8 mouse cellular contexts compared by ENCODE assay signal in the genomic region with DNA sequence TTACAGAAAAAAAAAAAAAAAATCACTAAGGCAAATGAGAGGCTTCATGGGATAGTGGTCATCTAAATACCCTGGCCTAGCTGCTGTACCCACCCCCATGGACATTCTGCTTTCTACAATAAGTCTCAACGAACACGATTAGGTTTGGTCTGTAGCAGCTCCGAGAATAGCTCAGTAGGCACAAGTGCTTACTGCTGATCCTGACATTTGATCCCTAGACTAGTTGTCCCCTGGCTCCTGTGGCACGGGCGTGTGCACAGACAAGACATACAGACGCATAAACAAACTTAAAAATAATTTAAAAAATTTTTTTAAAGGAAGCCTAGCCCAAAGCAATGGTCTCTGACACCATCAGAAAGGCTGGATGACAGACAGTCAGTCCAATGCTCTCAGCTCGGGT. TPM values are rescaled to one million over a fixed set of nuclear protein-coding genes. Genes with fewer than 3 reads are reported as not detected.
DNase-seq lines count a peak whose midpoint lies in the region; ATAC-seq and TF ChIP-seq lines count a peak whose summit lies in the region.

No protein-coding gene starts in this region.

- H3K4me1 ChIP-seq in lung, embryonic 16.5 days (replicated peaks; ENCODE audit: control insufficient read depth, insufficient read depth, low read length), result peaks cover 4% of the 10 kb centered on the region
- no peaks in the 10 kb centered on the region for H3K4me1 ChIP-seq in embryonic fibroblast, embryonic 13.5 days (ENCODE audit: control insufficient read depth, insufficient read depth, low read length)
- H3K4me1 ChIP-seq in limb, embryonic 11.5 days (ENCODE audit: control insufficient read depth, insufficient read depth, low read length), result peaks cover 10% of the 10 kb centered on the region

- peak overlapping the region; percentile 86 for H3K27ac ChIP-seq in lung, embryonic 16.5 days (ENCODE audit: low read length)
- no peak overlapping the region for H3K27ac ChIP-seq in embryonic fibroblast, embryonic 13.5 days (ENCODE audit: insufficient read depth, low read length)
- peak overlapping the region; percentile 84; the same call in 1 of the 2 replicates for H3K27ac ChIP-seq in limb, embryonic 11.5 days (replicated peaks; ENCODE audit: low read depth, low read length)

- H3K36me3 ChIP-seq in lung, embryonic 16.5 days (ENCODE audit: control insufficient read depth, insufficient read depth, low read length), result no peaks in the 10 kb centered on the region
- H3K36me3 ChIP-seq in limb, embryonic 11.5 days (ENCODE audit: control insufficient read depth, insufficient read depth, low read length), result no peaks in the 10 kb centered on the region

- no peaks in the 10 kb centered on the region for H3K9me3 ChIP-seq in lung, embryonic 16.5 days (ENCODE audit: control insufficient read depth, low read length)
- H3K9me3 ChIP-seq in limb, embryonic 11.5 days (ENCODE audit: control insufficient read depth, low read length), result no peaks in the 10 kb centered on the region

- no peak for TF ChIP-seq CTCF in embryonic fibroblast, embryonic 13.5 days (IDR thresholded peaks at IDR 0.05; ENCODE audit: borderline replicate concordance, insufficient read depth, low read length)

- 8% methylated on average over 7 of the region's 7 CpGs for WGBS in lung, embryonic 16.5 days
- WGBS in limb, embryonic 11.5 days, result 3% methylated on average over 7 of the region's 7 CpGs

- peak overlapping the region; percentile 90 for H3K4me3 ChIP-seq in lung, embryonic 16.5 days (ENCODE audit: low read length)
- peak overlapping the region; percentile 76 for H3K4me3 ChIP-seq in embryonic fibroblast, embryonic 13.5 days (ENCODE audit: insufficient read depth, low read length)
- H3K4me3 ChIP-seq in limb, embryonic 11.5 days (ENCODE audit: low read depth, low read length), result peak overlapping the region; percentile 87

- no peak for DNase-seq in lung, postnatal 10 days
- no peak for DNase-seq in limb, embryonic 11.5 days (ENCODE audit: low spot score)
- DNase-seq in skeletal muscle tissue, adult 2 months (ENCODE audit: low read depth, low spot score), result peak; percentile 62
- no peak for DNase-seq in right cerebral cortex, postnatal 4 days
- DNase-seq in frontal cortex, adult 2 months (ENCODE audit: extremely low spot score in 1 of 2, low spot score in 1 of 2), result no peak
- no peak for DNase-seq in kidney, postnatal 36 days

- H3K27me3 ChIP-seq in lung, embryonic 16.5 days (ENCODE audit: control insufficient read depth, insufficient read depth, low read depth, low read length), result no peaks in the 10 kb centered on the region
- no peaks in the 10 kb centered on the region for H3K27me3 ChIP-seq in limb, embryonic 11.5 days (ENCODE audit: control insufficient read depth, insufficient read depth, low read length)

- peak overlapping the region; percentile 80 for H3K9ac ChIP-seq in lung, embryonic 16.5 days (ENCODE audit: low read length)
- H3K9ac ChIP-seq in limb, embryonic 11.5 days (ENCODE audit: low read length), result peak overlapping the region; percentile 91

- ATAC-seq in lung, embryonic 16.5 days (ENCODE audit: low read depth), result no peak; the same call in 1 of the 2 replicates
- peak; percentile 53; the same call in 1 of the 2 replicates for ATAC-seq in limb, embryonic 11.5 days (ENCODE audit: insufficient number of reproducible peaks, low FRiP score, low TSS enrichment, low read depth)

- peak overlapping the region; percentile 92 for H3K4me2 ChIP-seq in lung, embryonic 16.5 days (ENCODE audit: low read depth, low read length)
- peak overlapping the region; percentile 77 for H3K4me2 ChIP-seq in limb, embryonic 11.5 days (ENCODE audit: low read depth, severe bottlenecking)

- TF ChIP-seq POLR2A in embryonic fibroblast, embryonic 13.5 days (IDR thresholded peaks at IDR 0.05; ENCODE audit: low read depth, low read length), result no peak

RNA-seq across cellular contexts. Expression of a gene that starts 0.6 kb away (rescaled TPM):
- 74.5 and 76.7 TPM in 2 replicates for polyA plus RNA-seq in lung, embryonic 16.5 days (2015; fragmentation: Nextera tagmentation; extraction: Ambion mirVana)
- polyA plus RNA-seq in embryonic fibroblast, embryonic 13.5 days (2011; ENCODE audit: insufficient read length, low read depth, missing spikeins), result 38.8 and 41.1 TPM in 2 replicates
- polyA plus RNA-seq in limb, embryonic 11.5 days (2014; fragmentation: Nextera tagmentation; extraction: Ambion mirVana), result 81.6 and 85.6 TPM in 2 replicates
- polyA plus RNA-seq in frontal cortex, adult 2 months (2012; rRNA removed), result 76.6 and 90.6 TPM in 2 replicates
